Mouse (Mus musculus) midbrain, embryonic 15.5 days (tissue): ENCODE data around the gene Pcbp4. TPM values are rescaled to one million over a fixed set of nuclear protein-coding genes. Genes with fewer than 3 reads are reported as not detected.

Experiments
- ATAC-seq: fragments of 200-750 bp; cut with Nextera tagmentation; replicated peaks from 2 replicates; pipeline ENCODE4 v1.8.0; 2017; ENCODE audit warnings: moderate TSS enrichment
- H3K27ac ChIP-seq: fragments of 300-500 bp; sonication (generic); 2 replicates; pipeline ENCODE4 v1.5.1; 2015; ENCODE audit warnings: mild to moderate bottlenecking, inconsistent platforms
- H3K27me3 ChIP-seq: fragments of 300-500 bp; sonication (generic); replicated peaks from 2 replicates; pipeline ENCODE4 v1.6.1; 2015; ENCODE audit warnings: inconsistent platforms
- H3K36me3 ChIP-seq: fragments of 300-500 bp; sonication (generic); replicated peaks from 2 replicates; pipeline ENCODE4 v1.6.1; 2015; ENCODE audit warnings: inconsistent platforms
- H3K4me1 ChIP-seq: fragments of 300-500 bp; sonication (generic); 2 replicates; pipeline ENCODE4 v1.6.1; 2015; ENCODE audit warnings: inconsistent platforms
- H3K4me2 ChIP-seq: fragments of 300-500 bp; sonication (generic); 2 replicates; pipeline ENCODE4 v1.6.1; 2015; ENCODE audit warnings: inconsistent platforms, mild to moderate bottlenecking, moderate library complexity
- H3K4me3 ChIP-seq: fragments of 300-500 bp; sonication (generic); 2 replicates; pipeline ENCODE4 v1.5.1; 2015; ENCODE audit warnings: mild to moderate bottlenecking, inconsistent platforms
- H3K9ac ChIP-seq: fragments of 300-500 bp; sonication (generic); 2 replicates; pipeline ENCODE4 v1.6.1; 2015; ENCODE audit warnings: mild to moderate bottlenecking, inconsistent platforms
- H3K9me3 ChIP-seq: fragments of 300-500 bp; sonication (generic); 2 replicates; pipeline ENCODE4 v1.6.1; 2016; ENCODE audit warnings: inconsistent platforms
- WGBS: fragments of 180-500 bp; shearing (Covaris S2); methylation state at CpG from one replicate; pipeline ENCODE4 v1.1.7; 2015; ENCODE audit warnings: mixed read lengths; 5-methylcytosine and 5-hydroxymethylcytosine counted together
- polyA plus RNA-seq: library from polyadenylated mRNA; unstranded; fragments of >200 nt; fragmentation: Nextera tagmentation; extraction: Ambion mirVana; gene quantifications from 2 replicates; pipeline ENCODE4 v1.2.1, GENCODE M21; 2015

Pcbp4 gene
- polyA plus RNA-seq, 1 experiment from 2014 or later = 295 TPM

- Histone ChIP-seq H3K4me1 (no peaks in the 10 kb centered on the region), H3K27me3 (no peaks in the 10 kb centered on the region), H3K27ac (no peak overlapping the region), H3K36me3 (no peaks in the 10 kb centered on the region), H3K9ac (no peak overlapping the region), H3K4me2 (no peak overlapping the region), H3K4me3 (no peak overlapping the region), H3K9me3 (no peaks in the 10 kb centered on the region)
- 68% methylated on average over 13 of the region's 13 CpGs for WGBS
- no peak for ATAC-seq
These were observed 59.8 kb downstream of the Pcbp4 start for GRCm38 (mm10) chr9:106512729-106513450.

- H3K9me3 ChIP-seq = no peaks in the 10 kb centered on the region
- WGBS = 84% methylated on average over 6 of the region's 6 CpGs
- H3K27ac ChIP-seq = no peak overlapping the region
- no peak overlapping the region for H3K4me2 ChIP-seq
- H3K36me3 ChIP-seq = no peaks in the 10 kb centered on the region
- no peak overlapping the region for H3K4me3 ChIP-seq
- ATAC-seq = no peak
- no peaks in the 10 kb centered on the region for H3K4me1 ChIP-seq
- no peaks in the 10 kb centered on the region for H3K27me3 ChIP-seq
- no peak overlapping the region for H3K9ac ChIP-seq
These were observed 60.5 kb downstream of the Pcbp4 start for GRCm38 (mm10) chr9:106513566-106513965.

Other genes with a start within 250 kb of the Pcbp4 start
- gene Tlr9, start 230.7 kb upstream of the Pcbp4 start, polyA plus RNA-seq = 0.05 TPM in 1 of 2 replicates, not detected in the other
- gene Alas1, start 204.6 kb upstream of the Pcbp4 start, polyA plus RNA-seq = 91.1 and 99.0 TPM in 2 replicates
- 9.1 and 9.9 TPM in 2 replicates for gene Poc1a, start 172.2 kb upstream of the Pcbp4 start, polyA plus RNA-seq
- 15.7 and 16.1 TPM in 2 replicates for gene Dusp7, start 84.7 kb upstream of the Pcbp4 start, polyA plus RNA-seq
- 553 and 554 TPM in 2 replicates for gene Rpl29, start 23.8 kb upstream of the Pcbp4 start, polyA plus RNA-seq
- 20.7 TPM in 2 replicates for gene Acy1, start 15.0 kb upstream of the Pcbp4 start, polyA plus RNA-seq
- gene Abhd14b, start 5.8 kb upstream of the Pcbp4 start, polyA plus RNA-seq = 8.9 and 11.0 TPM in 2 replicates
- 71.2 and 71.3 TPM in 2 replicates for gene Abhd14a, start 5.6 kb upstream of the Pcbp4 start, polyA plus RNA-seq
- 1.2 and 1.4 TPM in 2 replicates for gene Gpr62, start 12.6 kb downstream of the Pcbp4 start, polyA plus RNA-seq
- 51.2 and 52.3 TPM in 2 replicates for gene Rrp9, start 22.7 kb downstream of the Pcbp4 start, polyA plus RNA-seq
- 1.4 and 1.5 TPM in 2 replicates for gene Parp3, start 23.7 kb downstream of the Pcbp4 start, polyA plus RNA-seq
- not detected in 2 replicates for gene Iqcf1, start 46.7 kb downstream of the Pcbp4 start, polyA plus RNA-seq
- gene Iqcf5, start 61.3 kb downstream of the Pcbp4 start, polyA plus RNA-seq = not detected in 2 replicates
- not detected in 2 replicates for gene Iqcf3, start 108.3 kb downstream of the Pcbp4 start, polyA plus RNA-seq
- not detected in 2 replicates for gene Iqcf4, start 117.7 kb downstream of the Pcbp4 start, polyA plus RNA-seq
- gene Iqcf6, start 173.3 kb downstream of the Pcbp4 start, polyA plus RNA-seq = not detected in 2 replicates
- 17.8 and 19.3 TPM in 2 replicates for gene Grm2, start 202.8 kb downstream of the Pcbp4 start, polyA plus RNA-seq
- gene Tex264, start 232.6 kb downstream of the Pcbp4 start, polyA plus RNA-seq = 63.2 and 67.7 TPM in 2 replicates